Mouse (Mus musculus) limb, embryonic 13.5 days (tissue): ENCODE measurements around the gene Dnajb12. TPM values are rescaled to one million over a fixed set of nuclear protein-coding genes. Genes with fewer than 3 reads are reported as not detected.
"Not testable (repeated sequence)": the region's sequence is repeated elsewhere in the genome, so short reads cannot be mapped to it uniquely, and the experiment has no call there.

Experiments used
- ATAC-seq: fragments of 200-750 bp; cut with Nextera tagmentation; 2 replicates; pipeline ENCODE4 v1.8.0; 2017; ENCODE audit warnings: low read depth, moderate number of reproducible peaks, moderate TSS enrichment; ENCODE audit not compliant: low FRiP score
- H3K27ac ChIP-seq: fragments of 300-500 bp; sonication (generic); 2 replicates; pipeline ENCODE4 v1.5.1; 2015; ENCODE audit warnings: inconsistent platforms, mild to moderate bottlenecking, moderate library complexity
- H3K27me3 ChIP-seq: fragments of 300-500 bp; sonication (generic); 2 replicates; pipeline ENCODE4 v1.6.1; 2015; ENCODE audit warnings: mild to moderate bottlenecking, inconsistent platforms
- H3K36me3 ChIP-seq: fragments of 300-500 bp; sonication (generic); 2 replicates; pipeline ENCODE4 v1.6.1; 2015; ENCODE audit warnings: inconsistent platforms, mild to moderate bottlenecking, moderate library complexity
- H3K4me1 ChIP-seq: fragments of 300-500 bp; sonication (generic); 2 replicates; pipeline ENCODE4 v1.6.1; 2015; ENCODE audit warnings: inconsistent platforms
- H3K4me2 ChIP-seq: fragments of 300-500 bp; sonication (generic); replicated peaks from 2 replicates; pipeline ENCODE4 v1.6.1; 2015; ENCODE audit warnings: inconsistent platforms, mild to moderate bottlenecking, moderate library complexity
- H3K4me3 ChIP-seq: fragments of 300-500 bp; sonication (generic); 2 replicates; pipeline ENCODE4 v1.5.1; 2015; ENCODE audit warnings: moderate library complexity, mild to moderate bottlenecking, inconsistent platforms
- H3K9ac ChIP-seq: fragments of 300-500 bp; sonication (generic); 2 replicates; pipeline ENCODE4 v1.6.1; 2015; ENCODE audit warnings: mild to moderate bottlenecking, inconsistent platforms
- H3K9me3 ChIP-seq: fragments of 300-500 bp; sonication (generic); 2 replicates; pipeline ENCODE4 v1.6.1; 2016; ENCODE audit warnings: inconsistent platforms
- WGBS: fragments of 180-500 bp; shearing (Covaris S2); methylation state at CpG from one replicate; pipeline ENCODE4 v1.1.7; 2015; 5-methylcytosine and 5-hydroxymethylcytosine counted together
- polyA plus RNA-seq: library from polyadenylated mRNA; unstranded; fragments of >200 nt; fragmentation: Nextera tagmentation; extraction: Ambion mirVana; gene quantifications from 2 replicates; pipeline ENCODE4 v1.2.1, GENCODE M21; 2015

Dnajb12 gene
- polyA plus RNA-seq, 1 experiment from 2014 or later, result 19.3 TPM

DNA sequence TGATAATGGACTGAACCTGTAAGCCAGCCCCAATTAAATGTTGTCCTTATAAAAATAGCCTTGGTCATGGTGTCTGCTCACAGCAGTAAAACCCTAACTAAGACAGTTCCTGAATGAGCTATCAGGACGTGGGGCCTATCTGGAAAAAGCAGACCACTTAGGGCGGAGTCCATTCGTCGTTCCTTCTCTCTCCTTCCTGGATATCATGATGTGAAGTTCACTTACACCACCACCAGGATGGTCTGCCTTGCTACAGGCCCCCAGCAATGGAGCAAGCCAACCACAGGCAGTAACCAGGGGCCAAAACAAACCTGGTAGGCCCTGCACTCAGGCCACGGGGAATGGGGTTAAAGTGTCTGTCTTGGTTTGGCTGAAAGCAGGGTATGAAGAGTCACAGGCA lies 5.7 kb upstream of the Dnajb12 start:
- ATAC-seq, result no peak
- 0 out of 2 replicates have a peak, but pooled peaks cover 4% of the 10 kb centered on the region for H3K9me3 ChIP-seq
- H3K27me3 ChIP-seq, result no peaks in the 10 kb centered on the region
- no peak overlapping the region for H3K9ac ChIP-seq
- H3K4me3 ChIP-seq, result no peak overlapping the region
- WGBS, result 68% methylated on average over 5 of the region's 5 CpGs
- peaks cover 1% of the 10 kb centered on the region; the same call in 1 of the 2 replicates for H3K4me1 ChIP-seq
- H3K27ac ChIP-seq, result no peak overlapping the region
- H3K36me3 ChIP-seq, result no peaks in the 10 kb centered on the region
- H3K4me2 ChIP-seq, result no peak overlapping the region

DNA sequence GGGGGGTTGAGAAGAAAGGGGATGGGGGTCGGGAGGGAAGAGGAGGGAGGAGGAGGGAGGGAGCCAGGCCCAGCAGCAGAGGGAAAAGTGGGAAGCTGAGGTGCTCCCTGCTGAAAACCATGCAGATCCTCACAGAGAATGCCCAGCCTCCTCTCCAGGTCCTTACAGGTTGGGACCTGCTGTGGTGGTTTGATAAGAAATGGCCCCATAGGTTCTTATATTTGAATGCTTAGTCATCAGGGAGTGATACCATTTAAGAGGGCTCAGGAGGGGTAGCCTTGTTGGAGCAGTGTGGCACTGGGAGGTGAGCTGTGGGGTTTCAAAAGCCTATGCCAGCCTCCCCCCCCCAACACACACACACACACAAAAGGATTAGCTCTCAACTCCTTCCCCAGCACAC lies 4.0 kb upstream of the Dnajb12 start:
- ATAC-seq, result no peak
- Histone ChIP-seq H3K36me3 (no peaks in the 10 kb centered on the region), H3K4me2 (no peak overlapping the region), H3K4me1 (peaks cover 6% of the 10 kb centered on the region), H3K4me3 (no peak overlapping the region), H3K27me3 (no peaks in the 10 kb centered on the region), H3K9ac (no peak overlapping the region), H3K9me3 (0 out of 2 replicates have a peak, but pooled peaks cover 4% of the 10 kb centered on the region), H3K27ac (no peak overlapping the region)
- WGBS, result 45% methylated on average over 1 of the region's 1 CpGs

DNA sequence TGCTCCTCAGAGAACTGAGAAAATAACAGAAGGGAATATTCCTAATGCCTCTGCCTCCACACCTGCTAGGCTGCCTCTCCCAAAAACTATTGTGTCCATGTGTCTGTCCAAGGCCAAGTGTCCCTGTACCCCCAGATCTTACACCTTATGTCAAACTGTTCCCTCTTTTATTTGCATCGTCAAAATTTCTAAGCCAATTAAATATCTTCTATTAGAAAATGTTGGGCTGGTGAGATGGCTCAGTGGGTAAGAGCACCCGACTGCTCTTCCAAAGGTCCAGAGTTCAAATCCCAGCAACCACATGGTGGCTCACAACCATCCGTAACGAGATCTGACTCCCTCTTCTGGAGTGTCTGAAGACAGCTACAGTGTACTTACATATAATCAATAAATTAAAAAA lies 2.7 kb upstream of the Dnajb12 start:
- not testable (repeated sequence) for H3K36me3 ChIP-seq, H3K9me3 ChIP-seq, H3K4me3 ChIP-seq, ATAC-seq, H3K27me3 ChIP-seq, H3K4me2 ChIP-seq, H3K27ac ChIP-seq, H3K9ac ChIP-seq
- WGBS, result 89% methylated on average over 4 of the region's 4 CpGs
- peaks cover 15% of the 10 kb centered on the region for H3K4me1 ChIP-seq

DNA sequence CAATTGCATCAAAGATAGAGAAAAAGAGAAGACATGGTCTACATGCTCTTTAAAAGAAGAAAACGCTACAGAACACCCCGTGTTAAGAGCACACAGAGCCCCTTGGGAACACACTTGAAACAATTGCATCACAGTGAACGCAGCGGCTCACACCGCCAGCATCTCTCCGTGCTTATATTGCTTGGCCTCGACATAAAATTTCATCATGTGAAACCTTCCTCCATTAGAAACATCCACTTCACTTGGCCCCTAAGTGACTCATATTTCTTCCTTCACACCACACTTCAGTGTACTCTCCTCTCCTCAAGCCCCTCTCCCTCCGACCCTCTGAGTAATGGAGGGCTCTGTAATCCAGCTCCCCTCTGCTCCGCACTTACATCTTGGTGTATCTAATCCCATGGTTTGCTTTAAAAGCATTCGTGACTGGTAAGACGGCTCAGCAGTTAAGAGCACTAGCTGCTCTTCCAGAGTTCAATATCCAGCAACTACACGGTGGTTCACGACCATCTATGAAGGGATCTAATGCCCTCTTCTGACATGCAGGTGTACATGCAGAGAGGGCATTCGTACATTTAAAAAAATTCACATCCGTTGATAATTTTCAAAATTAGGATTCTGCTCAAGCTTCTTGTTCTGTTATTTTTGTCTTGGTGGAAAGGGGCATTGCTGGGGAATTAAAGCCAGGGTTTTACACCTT lies 1.8 kb upstream of the Dnajb12 start:
- 74% methylated on average over 15 of the region's 15 CpGs for WGBS
- Histone ChIP-seq H3K27ac (no peak overlapping the region), H3K9me3 (no peaks in the 10 kb centered on the region), H3K4me1 (peaks cover 15% of the 10 kb centered on the region), H3K36me3 (no peaks in the 10 kb centered on the region), H3K9ac (no peak overlapping the region), H3K27me3 (no peaks in the 10 kb centered on the region), H3K4me2 (no peak overlapping the region), H3K4me3 (no peak overlapping the region)
- ATAC-seq, result no peak

DNA sequence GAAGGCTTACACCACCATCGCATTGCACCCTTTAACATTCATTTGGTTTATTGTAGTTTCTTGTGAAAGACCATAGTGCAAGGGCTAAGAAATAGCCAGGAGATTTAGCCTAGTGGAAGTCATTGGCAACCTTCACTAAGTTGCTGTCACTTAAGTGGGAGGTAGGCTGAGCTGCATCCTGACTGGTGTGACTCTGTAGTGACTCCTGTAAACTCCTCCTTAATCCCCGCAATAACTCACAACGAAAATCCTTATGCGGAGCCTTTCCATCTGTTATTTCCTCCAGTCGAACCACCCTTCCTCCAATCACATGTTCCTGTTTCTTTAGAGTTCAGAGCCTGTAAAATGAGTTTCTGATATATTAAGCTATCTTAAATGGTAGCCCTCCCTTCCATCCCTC lies 533 bp upstream of the Dnajb12 start:
- peak overlapping the region; percentile 88 for H3K4me3 ChIP-seq
- no peaks in the 10 kb centered on the region for H3K9me3 ChIP-seq
- no peak overlapping the region for H3K27ac ChIP-seq
- H3K36me3 ChIP-seq, result no peaks in the 10 kb centered on the region
- H3K27me3 ChIP-seq, result no peaks in the 10 kb centered on the region
- H3K4me2 ChIP-seq, result peak overlapping the region; percentile 91
- peak overlapping the region; percentile 95 for H3K9ac ChIP-seq
- H3K4me1 ChIP-seq, result peaks cover 15% of the 10 kb centered on the region
- no peak for ATAC-seq
- 13% methylated on average over 5 of the region's 5 CpGs for WGBS

DNA sequence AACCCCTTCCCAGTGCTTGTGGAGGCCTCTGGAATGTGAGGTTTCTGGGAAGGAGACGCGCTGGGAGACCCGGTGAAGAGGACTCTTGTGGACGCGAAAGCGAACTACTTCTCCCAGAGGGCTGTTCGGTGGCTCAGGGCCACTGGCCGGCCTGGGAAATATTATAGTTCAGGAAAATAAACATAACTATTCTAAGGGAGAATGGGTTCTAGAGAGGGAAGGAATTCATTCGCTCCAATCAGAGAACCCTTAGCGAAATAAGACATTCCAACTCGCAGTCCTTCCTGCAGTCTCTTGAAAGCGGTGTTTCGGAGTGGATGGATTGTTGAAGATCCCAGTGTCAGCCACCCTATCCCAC lies 652 bp downstream of the Dnajb12 start:
- Histone ChIP-seq H3K27ac (peak overlapping the region; percentile 99), H3K27me3 (no peaks in the 10 kb centered on the region), H3K36me3 (peaks cover 10% of the 10 kb centered on the region; the same call in 1 of the 2 replicates), H3K9ac (peak overlapping the region; percentile 95), H3K4me2 (peak overlapping the region; percentile 91), H3K4me1 (peaks cover 15% of the 10 kb centered on the region), H3K4me3 (peak overlapping the region; percentile 88), H3K9me3 (no peaks in the 10 kb centered on the region)
- under 1% methylated on average over 13 of the region's 13 CpGs for WGBS
- ATAC-seq, result peak; percentile 63

DNA sequence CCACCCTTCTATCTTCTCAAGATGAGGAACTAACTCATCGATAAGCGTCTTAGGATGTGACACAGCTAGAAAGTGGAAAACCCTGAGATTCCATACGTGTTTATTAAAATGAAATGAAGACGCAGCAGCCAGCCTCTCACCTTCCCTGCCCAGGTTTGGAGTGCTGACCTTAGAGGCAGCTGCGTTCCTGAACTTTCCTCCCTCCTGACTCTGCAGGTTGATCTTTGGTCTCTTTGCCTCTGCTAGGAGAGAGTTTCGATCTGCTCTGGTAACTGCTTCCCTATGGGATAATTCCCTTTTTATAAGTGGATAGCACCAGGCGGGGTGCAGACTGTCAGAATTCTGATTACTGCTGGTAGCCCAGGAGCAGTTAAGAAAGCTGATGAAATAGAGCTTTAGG lies 1.5 kb downstream of the Dnajb12 start:
- peak overlapping the region; percentile 91 for H3K4me2 ChIP-seq
- WGBS, result 87% methylated on average over 7 of the region's 7 CpGs
- peaks cover 18% of the 10 kb centered on the region; the same call in 1 of the 2 replicates for H3K36me3 ChIP-seq
- ATAC-seq, result no peak
- peak overlapping the region; percentile 88 for H3K4me3 ChIP-seq
- peak overlapping the region; percentile 95 for H3K9ac ChIP-seq
- H3K27ac ChIP-seq, result no peak overlapping the region
- no peaks in the 10 kb centered on the region for H3K27me3 ChIP-seq
- H3K9me3 ChIP-seq, result no peaks in the 10 kb centered on the region
- peaks cover 15% of the 10 kb centered on the region for H3K4me1 ChIP-seq

DNA sequence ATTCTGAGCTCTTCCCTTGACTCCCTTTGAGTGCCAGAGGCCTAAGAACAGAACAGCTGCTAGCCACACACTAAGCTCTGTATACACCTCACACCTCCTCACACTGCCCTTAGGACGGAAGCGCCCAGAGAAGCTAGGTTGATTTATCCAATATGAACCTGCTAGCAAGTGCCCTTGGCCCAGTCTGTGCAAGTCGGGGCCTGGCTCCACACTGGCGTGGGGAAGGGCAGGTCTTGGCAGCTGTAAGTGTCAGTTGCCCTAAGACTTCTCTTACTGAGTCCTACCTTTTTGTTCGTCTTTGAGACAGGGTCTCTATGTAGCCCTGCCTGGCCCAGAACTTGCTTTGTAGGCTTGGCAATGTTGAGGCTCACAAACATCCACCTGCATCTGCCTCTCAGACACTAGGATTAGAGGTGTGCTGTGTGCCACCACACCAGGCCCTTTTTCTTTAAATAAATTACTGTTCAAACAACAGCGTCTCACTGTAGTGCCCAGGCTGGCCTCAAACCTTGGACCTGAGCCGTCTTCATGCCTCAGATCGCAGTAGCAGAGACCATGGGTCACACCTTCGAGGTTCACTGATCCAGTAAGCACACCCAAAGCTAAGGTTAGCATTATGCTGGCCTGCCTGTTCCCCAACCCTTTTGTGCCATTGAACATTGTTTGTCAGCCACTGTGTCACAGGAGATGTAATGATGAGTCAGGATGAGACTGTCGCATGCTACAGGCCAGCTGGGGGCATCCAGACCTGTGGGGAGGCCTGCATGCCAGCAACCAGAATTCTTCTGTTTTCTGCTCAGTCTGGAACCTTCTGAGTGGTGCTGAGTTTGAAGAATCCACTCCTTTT lies 5.2 kb downstream of the Dnajb12 start:
- Histone ChIP-seq H3K9me3 (no peaks in the 10 kb centered on the region), H3K27ac (no peak overlapping the region), H3K9ac (0 out of 2 replicates have a peak overlapping the region, but pooled peaks have one; percentile 1), H3K4me2 (no peak overlapping the region), H3K36me3 (peaks cover 18% of the 10 kb centered on the region; the same call in 1 of the 2 replicates), H3K27me3 (no peaks in the 10 kb centered on the region), H3K4me3 (no peak overlapping the region), H3K4me1 (peaks cover 11% of the 10 kb centered on the region)
- WGBS, result 86% methylated on average over 10 of the region's 10 CpGs
- ATAC-seq, result no peak

DNA sequence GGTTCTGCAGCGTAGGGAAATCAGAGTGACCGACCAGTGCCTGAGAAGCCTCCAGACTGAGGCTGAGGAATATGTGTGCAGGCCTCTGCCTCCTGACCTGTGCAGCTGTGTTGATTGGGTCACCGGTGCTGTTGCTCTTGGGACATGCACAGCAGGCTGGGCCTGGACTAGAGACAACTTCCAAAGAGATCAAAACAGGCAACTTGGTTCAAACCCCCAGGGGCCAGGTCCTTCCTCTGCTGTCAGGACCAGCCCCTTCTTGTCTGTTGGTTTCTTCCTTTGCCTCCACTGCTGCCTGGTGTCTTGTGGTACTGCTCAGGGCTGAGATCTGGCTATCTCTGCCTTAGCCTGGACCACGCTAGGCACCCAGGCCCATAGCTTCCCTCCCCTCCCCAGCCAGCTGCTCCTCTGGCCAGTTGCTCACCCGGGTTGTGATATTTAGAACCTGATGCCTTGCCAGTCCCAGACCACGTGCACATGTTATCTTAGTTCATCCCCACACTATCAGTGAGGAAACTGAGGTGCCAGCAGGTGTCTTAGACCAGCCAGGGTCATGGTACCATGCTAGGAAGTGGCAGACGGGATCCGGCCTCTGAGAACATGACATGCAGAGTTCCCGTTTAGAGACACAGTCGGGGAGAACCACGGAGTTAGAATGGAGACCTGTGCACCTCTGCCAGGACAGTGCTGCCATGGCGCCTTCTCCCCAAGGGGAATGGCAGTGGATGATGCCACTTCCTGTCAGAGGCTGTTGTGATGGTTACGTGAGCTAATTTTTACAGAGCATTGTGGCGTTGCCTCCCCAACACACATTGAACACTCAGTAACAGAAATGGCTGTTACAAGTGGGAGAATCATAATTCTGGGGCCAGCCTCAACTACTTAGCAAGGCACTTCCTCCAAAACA lies 6.1 kb downstream of the Dnajb12 start:
- WGBS, result 90% methylated on average over 14 of the region's 14 CpGs
- Histone ChIP-seq H3K27me3 (no peaks in the 10 kb centered on the region), H3K9me3 (no peaks in the 10 kb centered on the region), H3K4me3 (no peak overlapping the region), H3K27ac (no peak overlapping the region), H3K9ac (no peak overlapping the region), H3K4me2 (no peak overlapping the region), H3K4me1 (peaks cover 8% of the 10 kb centered on the region), H3K36me3 (peaks cover 24% of the 10 kb centered on the region)
- no peak for ATAC-seq

DNA sequence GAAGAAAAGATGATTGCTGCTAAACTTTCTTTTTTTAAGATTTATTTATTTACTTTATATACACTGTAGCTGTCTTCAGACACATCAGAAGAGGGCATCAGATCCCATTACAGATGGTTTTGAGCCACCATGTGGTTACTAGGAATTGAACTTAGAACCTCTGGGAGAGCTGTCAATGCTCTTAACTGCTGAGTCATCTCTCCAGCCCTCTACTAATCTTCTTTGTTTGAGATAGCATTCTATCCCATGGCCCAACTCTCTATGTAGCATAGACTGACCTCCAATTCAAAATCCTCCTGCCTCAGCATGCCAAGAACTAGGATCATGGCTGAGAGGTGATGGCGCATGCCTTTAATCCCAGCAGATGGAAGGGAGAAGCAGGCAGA lies 6.7 kb downstream of the Dnajb12 start:
- Histone ChIP-seq H3K36me3 (peaks cover 30% of the 10 kb centered on the region), H3K9ac (no peak overlapping the region), H3K4me2 (no peak overlapping the region), H3K9me3 (no peaks in the 10 kb centered on the region), H3K27ac (no peak overlapping the region), H3K4me3 (no peak overlapping the region), H3K4me1 (peaks cover 2% of the 10 kb centered on the region), H3K27me3 (no peaks in the 10 kb centered on the region)
- 95% methylated on average over 1 of the region's 1 CpGs for WGBS
- no peak for ATAC-seq

DNA sequence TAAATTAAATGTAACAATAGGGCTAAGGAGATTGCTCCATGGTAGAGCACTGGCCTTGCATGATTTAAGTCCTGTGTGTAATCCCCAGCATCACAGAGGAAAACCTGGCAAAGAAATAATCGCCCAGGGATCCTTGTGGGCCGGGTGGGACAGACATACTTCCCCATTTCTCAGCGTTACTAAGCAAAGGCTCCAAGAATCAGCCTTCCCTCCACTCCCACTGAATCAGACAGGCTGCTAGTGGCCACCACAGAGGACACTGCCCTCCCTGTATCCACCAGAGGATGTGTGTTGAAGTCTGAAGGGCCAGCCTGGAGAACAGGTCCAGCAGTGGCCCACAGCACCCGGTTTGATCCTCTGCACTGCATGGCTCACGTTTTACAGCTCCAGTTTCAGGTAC lies 8.1 kb downstream of the Dnajb12 start:
- Histone ChIP-seq H3K4me3 (no peak overlapping the region), H3K36me3 (peaks cover 42% of the 10 kb centered on the region), H3K9ac (no peak overlapping the region), H3K9me3 (no peaks in the 10 kb centered on the region), H3K27me3 (no peaks in the 10 kb centered on the region), H3K27ac (no peak overlapping the region), H3K4me2 (no peak overlapping the region), H3K4me1 (no peaks in the 10 kb centered on the region; the same call in 1 of the 2 replicates)
- WGBS, result 91% methylated on average over 5 of the region's 5 CpGs
- no peak for ATAC-seq

DNA sequence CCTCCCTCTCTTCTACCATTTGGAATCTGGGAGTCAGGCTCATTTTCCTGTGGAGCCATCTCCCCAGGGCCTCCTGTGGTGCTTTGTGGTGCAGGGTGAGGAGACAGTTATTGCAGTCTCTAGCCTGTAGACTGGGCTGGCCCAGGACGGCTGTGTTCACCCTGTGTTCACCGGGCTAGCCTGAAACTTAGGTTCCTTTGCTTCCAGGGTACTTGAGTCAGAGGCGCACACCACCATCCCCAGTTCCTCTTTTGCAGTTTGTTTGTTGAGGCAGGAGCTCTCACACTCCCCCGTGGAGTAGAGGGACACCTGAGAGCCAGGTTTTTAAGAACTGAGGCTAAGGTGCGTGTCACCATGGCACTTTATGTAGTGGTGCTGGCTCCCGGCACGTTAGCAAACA lies 10.0 kb downstream of the Dnajb12 start:
- no peak for ATAC-seq
- no peak overlapping the region for H3K9ac ChIP-seq
- H3K4me2 ChIP-seq, result no peak overlapping the region
- no peaks in the 10 kb centered on the region for H3K27me3 ChIP-seq
- no peaks in the 10 kb centered on the region for H3K4me1 ChIP-seq
- H3K4me3 ChIP-seq, result no peak overlapping the region
- no peaks in the 10 kb centered on the region for H3K9me3 ChIP-seq
- WGBS, result 88% methylated on average over 7 of the region's 7 CpGs
- peaks cover 57% of the 10 kb centered on the region for H3K36me3 ChIP-seq
- H3K27ac ChIP-seq, result no peak overlapping the region
